Comparison of ENCODE assay signal across 9 mouse cellular contexts in the genomic region with DNA sequence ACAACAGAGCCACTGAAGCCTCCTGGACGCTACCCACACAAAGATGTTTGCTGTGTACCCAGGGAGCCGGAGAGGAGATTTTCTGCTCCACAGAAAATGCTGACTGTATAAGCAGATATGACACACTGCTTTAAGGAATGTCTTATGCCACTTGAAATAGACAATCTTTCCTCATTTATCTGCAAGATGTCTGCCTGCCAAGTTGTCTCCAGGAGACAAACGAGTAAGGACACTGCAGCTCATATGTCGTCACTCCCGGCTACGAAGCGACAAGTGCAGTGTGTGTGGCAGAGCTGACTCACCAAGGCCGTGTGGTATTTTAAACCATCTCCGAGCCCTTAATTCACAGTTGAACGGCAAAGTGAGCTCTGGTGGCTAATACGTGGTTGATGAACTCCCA. TPM values are rescaled to one million over a fixed set of nuclear protein-coding genes. Genes with fewer than 3 reads are reported as not detected.
DNase-seq lines count a peak whose midpoint lies in the region; ATAC-seq and TF ChIP-seq lines count a peak whose summit lies in the region.
"Had no signal": no experiment of that assay in that cellular context is flagged by ENCODE, and none has a peak within 500 bp of the region (broad histone marks: within the 10 kb centered on the region; RNA-seq: fewer than 3 reads in every experiment).

No protein-coding gene starts in this region.

- no peak for TF ChIP-seq POLR2A in heart, adult 2 months (IDR thresholded peaks at IDR 0.05; ENCODE audit: insufficient read depth, low read depth, low read length)

- no peak overlapping the region for H3K4me2 ChIP-seq in midbrain, embryonic 11.5 days
- H3K4me2 ChIP-seq: liver, embryonic 11.5 days had no signal

- no peak overlapping the region for H3K9ac ChIP-seq in heart, adult 2 months (ENCODE audit: low read depth, low read length)
- no peak overlapping the region for H3K9ac ChIP-seq in midbrain, embryonic 11.5 days (ENCODE audit: low read length)

- no peak for ATAC-seq in midbrain, embryonic 11.5 days (ENCODE audit: low FRiP score)

- 52% methylated on average over 11 of the region's 11 CpGs for WGBS in heart, adult 2 months
- WGBS in midbrain, embryonic 11.5 days = 91% methylated on average over 11 of the region's 11 CpGs

- TF ChIP-seq EP300 in heart, adult 2 months (IDR thresholded peaks at IDR 0.05; ENCODE audit: insufficient read depth, low read depth, low read length) = no peak

- H3K4me3 ChIP-seq in heart, adult 2 months = no peak overlapping the region
- no peak overlapping the region for H3K4me3 ChIP-seq in midbrain, embryonic 11.5 days (ENCODE audit: low read depth, low read length)

- no peaks in the 10 kb centered on the region for H3K9me3 ChIP-seq in midbrain, embryonic 11.5 days (ENCODE audit: control insufficient read depth, low read length)

- 0 out of 2 replicates have a peak overlapping the region, but pooled peaks have one; percentile 0 for H3K27ac ChIP-seq in heart, adult 2 months
- H3K27ac ChIP-seq in midbrain, embryonic 11.5 days (ENCODE audit: low read depth, low read length) = no peak overlapping the region

- peaks cover 2% of the 10 kb centered on the region; the same call in 1 of the 2 replicates for H3K79me2 ChIP-seq in heart, adult 2 months (replicated peaks; ENCODE audit: control insufficient read depth, insufficient read depth, low read length)

- no peak for TF ChIP-seq CTCF in heart, adult 2 months (IDR thresholded peaks at IDR 0.05)

- H3K27me3 ChIP-seq in heart, adult 2 months (ENCODE audit: control insufficient read depth, insufficient read depth, low read length) = no peaks in the 10 kb centered on the region
- no peaks in the 10 kb centered on the region for H3K27me3 ChIP-seq in midbrain, embryonic 11.5 days (ENCODE audit: control insufficient read depth, insufficient read depth, low read length)

- H3K4me1 ChIP-seq in heart, adult 2 months (ENCODE audit: control insufficient read depth, insufficient read depth, low read length) = peaks cover 14% of the 10 kb centered on the region
- 0 out of 2 replicates have a peak, but pooled peaks cover 4% of the 10 kb centered on the region for H3K4me1 ChIP-seq in midbrain, embryonic 11.5 days (ENCODE audit: control insufficient read depth, insufficient read depth, low read length)

- peaks cover 18% of the 10 kb centered on the region for H3K36me3 ChIP-seq in heart, adult 2 months (ENCODE audit: control insufficient read depth, insufficient read depth, low read length)
- no peaks in the 10 kb centered on the region for H3K36me3 ChIP-seq in midbrain, embryonic 11.5 days (ENCODE audit: control insufficient read depth, insufficient read depth, low read length)

- no peak for DNase-seq in heart, adult 2 months
- no peak for DNase-seq in heart, postnatal 14 days
- DNase-seq in NIH3T3 (ENCODE audit: low read depth) = peak; percentile 56
- peak; percentile 26 to 44 for DNase-seq in cerebellum, postnatal 14 days
- DNase-seq in left cerebral cortex, postnatal 14 days (ENCODE audit: low spot score in 2 of 2) = peak; percentile 73 to 85
- no peak for DNase-seq in ovary, postnatal 10 days (ENCODE audit: low spot score)
- DNase-seq in kidney, postnatal 25 days = no peak
- no peak for DNase-seq in midbrain, embryonic 11.5 days (ENCODE audit: low spot score, missing footprints)

- intact Hi-C loops in heart, adult 2 months (cut with DNase I) = no loop called here
- intact Hi-C loops in heart, postnatal 14 days (cut with DNase I) = no loop called here
- intact Hi-C loops in left cerebral cortex, postnatal 14 days (cut with DNase I) = no loop called here

RNA-seq across cellular contexts. Expression of a gene that starts 36.2 kb away (rescaled TPM):
- total RNA-seq in heart, adult 2 months (2021) = 100 to 1,000 TPM; 141 to 142 TPM
- polyA plus RNA-seq in heart, adult 2 months (2012; rRNA removed) = 90.6 and 116 TPM in 2 replicates
- total RNA-seq in heart, postnatal 14 days (2021) = 100 to 1,000 TPM; 184 to 199 TPM
- 1,000 to 10,000 TPM; 1,293 to 1,298 TPM for total RNA-seq in left cerebral cortex, postnatal 14 days (2021)
- polyA plus RNA-seq in midbrain, embryonic 11.5 days (2014; fragmentation: Nextera tagmentation; extraction: Ambion mirVana) = 157 and 166 TPM in 2 replicates

Comparison
In these comparisons a context has a peak if more than half of its experiments do, and no peak if none do; other contexts are left out.
1. DNase-seq: peak in NIH3T3 (single experiment), cerebellum, postnatal 14 days (2 of 2) and left cerebral cortex, postnatal 14 days (2 of 2); none in heart, adult 2 months (0 of 2), heart, postnatal 14 days (0 of 2), ovary, postnatal 10 days (single experiment), kidney, postnatal 25 days (0 of 2) and midbrain, embryonic 11.5 days (single experiment).
2. RNA of a gene that starts 36.2 kb away (total RNA-seq): 1,293 to 1,298 TPM in left cerebral cortex, postnatal 14 days; 184 to 199 TPM in heart, postnatal 14 days and 141 to 142 TPM in heart, adult 2 months; every median in the first group is over 4 times any median in the second.